Mouse (Mus musculus) forebrain, embryonic 16.5 days (tissue): ENCODE data around the gene Bnip2. TPM values are rescaled to one million over a fixed set of nuclear protein-coding genes. Genes with fewer than 3 reads are reported as not detected.

Source experiments
- ATAC-seq: fragments of 200-750 bp; cut with Nextera tagmentation; 2 replicates; pipeline ENCODE4 v1.8.0; 2017; ENCODE audit warnings: mild to moderate bottlenecking, moderate library complexity
- H3K27ac ChIP-seq: fragments of 300-500 bp; sonication (generic); 2 replicates; pipeline ENCODE4 v1.5.1; 2014; ENCODE audit warnings: low read length, control low read depth
- H3K27me3 ChIP-seq: fragments of 300-500 bp; sonication (generic); replicated peaks from 2 replicates; pipeline ENCODE4 v1.6.1; 2014; ENCODE audit warnings: low read length; ENCODE audit not compliant: control insufficient read depth, insufficient read depth
- H3K36me3 ChIP-seq: fragments of 300-500 bp; sonication (generic); 2 replicates; pipeline ENCODE4 v1.6.1; 2014; ENCODE audit not compliant: control insufficient read depth, insufficient read depth
- H3K4me1 ChIP-seq: fragments of 300-500 bp; sonication (generic); replicated peaks from 2 replicates; pipeline ENCODE4 v1.6.1; 2014; ENCODE audit warnings: low read length; ENCODE audit not compliant: control insufficient read depth, insufficient read depth
- H3K4me2 ChIP-seq: fragments of 300-500 bp; sonication (generic); 2 replicates; pipeline ENCODE4 v1.6.1; 2014; ENCODE audit warnings: mild to moderate bottlenecking, low read length, control low read depth
- H3K4me3 ChIP-seq: fragments of 300-500 bp; sonication (generic); replicated peaks from 2 replicates; pipeline ENCODE4 v1.5.1; 2014; ENCODE audit warnings: mild to moderate bottlenecking, low read length, control low read depth
- H3K9ac ChIP-seq: fragments of 300-500 bp; sonication (generic); replicated peaks from 2 replicates; pipeline ENCODE4 v1.6.1; 2014; ENCODE audit warnings: low read depth, low read length, control low read depth
- H3K9me3 ChIP-seq: fragments of 300-500 bp; sonication (generic); 2 replicates; pipeline ENCODE4 v1.6.1; 2016; ENCODE audit warnings: low read length; ENCODE audit not compliant: control insufficient read depth
- WGBS: fragments of 180-500 bp; shearing (Covaris S2); extraction: QIAGEN DNeasy Blood & Tissue Kit; methylation state at CpG from one replicate; pipeline ENCODE4 v1.1.7; 2014; 5-methylcytosine and 5-hydroxymethylcytosine counted together
- polyA plus RNA-seq: library from polyadenylated mRNA; unstranded; fragments of >200 nt; fragmentation: Nextera tagmentation; extraction: Ambion mirVana; gene quantifications from 2 replicates; pipeline ENCODE4 v1.2.1, GENCODE M21; 2015

Bnip2 gene
- polyA plus RNA-seq, 1 experiment from 2014 or later: 102 TPM

DNA sequence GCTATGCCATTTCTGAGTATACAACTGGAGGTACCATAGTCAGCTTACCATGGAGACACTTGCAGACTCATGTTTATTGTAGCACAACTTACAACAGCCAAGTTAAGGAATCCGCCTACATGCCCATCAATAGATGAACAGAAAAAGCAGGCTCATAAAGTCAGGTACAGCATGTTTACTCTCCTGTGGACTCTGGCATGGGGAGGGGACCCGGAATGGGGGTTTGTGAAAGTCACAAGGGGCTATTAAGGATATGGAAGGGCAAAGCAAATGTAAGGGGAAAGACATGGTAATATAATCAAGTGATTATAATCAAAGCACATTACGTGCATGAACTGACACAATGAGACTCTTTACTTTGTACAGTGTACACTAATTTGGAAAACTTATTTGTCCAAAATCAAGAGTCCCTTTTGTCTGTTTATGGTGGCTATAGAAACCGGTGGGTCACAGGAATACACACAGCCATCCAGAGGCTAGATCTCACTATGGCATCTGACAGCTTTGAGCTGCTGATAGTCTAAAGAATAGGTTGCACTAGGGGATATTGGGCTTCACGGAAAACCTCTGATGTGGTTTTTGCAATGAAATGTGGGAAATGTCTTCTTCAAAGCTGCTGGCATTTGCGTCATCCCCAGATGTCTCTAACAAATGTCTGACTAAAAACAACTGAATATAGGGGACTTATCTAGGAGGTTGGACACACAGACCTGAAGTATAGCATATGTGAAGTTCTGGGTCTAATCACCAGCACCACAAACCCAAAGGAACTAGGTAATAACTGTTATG, 50.5 kb downstream of the Bnip2 start:
- 74% methylated on average over 6 of the region's 6 CpGs for WGBS
- no peaks in the 10 kb centered on the region for H3K4me1 ChIP-seq
- no peak for ATAC-seq

GRCm38 (mm10) chr9:70040570-70040969, 51.3 kb downstream of the Bnip2 start:
- WGBS: 91% methylated on average over 11 of the region's 11 CpGs
- no peak for ATAC-seq
- no peak overlapping the region for H3K4me3 ChIP-seq
- H3K4me1 ChIP-seq: no peaks in the 10 kb centered on the region
- H3K27me3 ChIP-seq: no peaks in the 10 kb centered on the region
- H3K27ac ChIP-seq: no peak overlapping the region
- H3K9ac ChIP-seq: no peak overlapping the region
- no peaks in the 10 kb centered on the region for H3K9me3 ChIP-seq
- no peaks in the 10 kb centered on the region for H3K36me3 ChIP-seq
- H3K4me2 ChIP-seq: no peak overlapping the region

More for the DNA sequence above, 50.5 kb downstream of the Bnip2 start:
- Histone ChIP-seq H3K9ac (no peak overlapping the region), H3K4me3 (no peak overlapping the region), H3K4me2 (no peak overlapping the region), H3K9me3 (no peaks in the 10 kb centered on the region), H3K27ac (no peak overlapping the region), H3K27me3 (no peaks in the 10 kb centered on the region), H3K36me3 (no peaks in the 10 kb centered on the region)

GRCm38 (mm10) chr9:70042137-70042536, 52.9 kb downstream of the Bnip2 start:
- Histone ChIP-seq H3K4me1 (no peaks in the 10 kb centered on the region), H3K36me3 (no peaks in the 10 kb centered on the region), H3K27ac (no peak overlapping the region), H3K27me3 (no peaks in the 10 kb centered on the region), H3K9ac (no peak overlapping the region), H3K4me2 (no peak overlapping the region), H3K4me3 (no peak overlapping the region), H3K9me3 (no peaks in the 10 kb centered on the region)
- WGBS: 96% methylated on average over 4 of the region's 4 CpGs
- ATAC-seq: no peak

GRCm38 (mm10) chr9:70042935-70043334, 53.7 kb downstream of the Bnip2 start:
- ATAC-seq: no peak
- Histone ChIP-seq H3K4me2 (no peak overlapping the region), H3K27ac (no peak overlapping the region), H3K4me1 (no peaks in the 10 kb centered on the region), H3K27me3 (no peaks in the 10 kb centered on the region), H3K36me3 (no peaks in the 10 kb centered on the region), H3K4me3 (no peak overlapping the region), H3K9ac (no peak overlapping the region), H3K9me3 (no peaks in the 10 kb centered on the region)
- 74% methylated on average over 1 of the region's 1 CpGs for WGBS

DNA sequence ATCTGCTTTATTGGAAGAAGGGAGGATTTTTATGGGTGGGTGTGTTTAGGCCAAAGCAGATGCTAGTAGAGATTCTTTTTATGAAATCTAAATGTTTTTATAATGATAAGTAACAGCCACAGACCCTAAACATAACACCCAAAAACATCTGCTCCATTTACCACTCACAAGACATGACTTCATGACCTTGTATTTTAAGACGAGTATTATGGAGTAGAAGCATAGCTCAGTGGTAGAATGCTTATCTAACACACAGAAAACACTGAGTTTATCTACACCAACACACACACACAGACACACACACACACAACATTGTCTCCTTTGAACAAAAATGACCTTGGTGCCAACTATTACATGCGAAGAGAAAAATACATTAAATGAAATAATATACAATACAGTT, 55.6 kb downstream of the Bnip2 start:
- H3K4me3 ChIP-seq: no peak overlapping the region
- no peaks in the 10 kb centered on the region for H3K27me3 ChIP-seq
- 81% methylated on average over 2 of the region's 2 CpGs for WGBS
- H3K9me3 ChIP-seq: no peaks in the 10 kb centered on the region
- H3K4me1 ChIP-seq: no peaks in the 10 kb centered on the region
- no peak for ATAC-seq
- H3K36me3 ChIP-seq: no peaks in the 10 kb centered on the region
- H3K27ac ChIP-seq: no peak overlapping the region
- no peak overlapping the region for H3K4me2 ChIP-seq
- no peak overlapping the region for H3K9ac ChIP-seq

DNA sequence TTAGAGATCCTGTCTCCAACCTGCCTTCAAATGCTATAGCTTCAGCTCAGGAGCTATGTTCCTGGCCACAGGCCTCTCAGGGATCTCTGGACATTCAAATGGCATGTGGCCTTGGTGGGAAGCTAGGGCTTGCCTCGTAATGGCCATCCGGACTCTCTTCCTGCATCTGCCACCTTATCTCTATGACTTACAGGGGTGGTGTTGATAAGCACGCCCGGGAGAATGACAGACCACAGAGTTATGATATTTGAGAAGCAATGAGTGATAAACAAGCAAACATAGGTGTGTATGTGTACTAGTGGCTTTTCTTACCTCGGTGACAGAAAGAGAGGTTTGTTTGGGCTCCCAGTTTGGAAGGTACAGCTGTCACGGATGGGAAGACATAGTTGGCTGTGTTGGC, 57.0 kb downstream of the Bnip2 start:
- no peaks in the 10 kb centered on the region for H3K36me3 ChIP-seq
- no peak overlapping the region for H3K9ac ChIP-seq
- H3K4me2 ChIP-seq: no peak overlapping the region
- WGBS: 95% methylated on average over 6 of the region's 6 CpGs
- H3K9me3 ChIP-seq: no peaks in the 10 kb centered on the region
- no peaks in the 10 kb centered on the region for H3K4me1 ChIP-seq
- ATAC-seq: no peak
- H3K4me3 ChIP-seq: no peak overlapping the region
- no peak overlapping the region for H3K27ac ChIP-seq
- no peaks in the 10 kb centered on the region for H3K27me3 ChIP-seq

GRCm38 (mm10) chr9:70047839-70048238, 58.6 kb downstream of the Bnip2 start:
- no peak overlapping the region for H3K4me2 ChIP-seq
- no peaks in the 10 kb centered on the region for H3K27me3 ChIP-seq
- no peak overlapping the region for H3K4me3 ChIP-seq
- no peaks in the 10 kb centered on the region for H3K36me3 ChIP-seq
- no peak overlapping the region for H3K9ac ChIP-seq
- ATAC-seq: no peak
- 68% methylated on average over 3 of the region's 3 CpGs for WGBS
- H3K27ac ChIP-seq: no peak overlapping the region
- no peaks in the 10 kb centered on the region for H3K4me1 ChIP-seq
- H3K9me3 ChIP-seq: no peaks in the 10 kb centered on the region

- H3K27ac ChIP-seq: no peak overlapping the region
- no peaks in the 10 kb centered on the region for H3K27me3 ChIP-seq
- H3K9ac ChIP-seq: no peak overlapping the region
- WGBS: 17% methylated on average over 5 of the region's 5 CpGs
- H3K4me1 ChIP-seq: no peaks in the 10 kb centered on the region
- H3K9me3 ChIP-seq: no peaks in the 10 kb centered on the region
- no peak overlapping the region for H3K4me3 ChIP-seq
- no peaks in the 10 kb centered on the region for H3K36me3 ChIP-seq
- ATAC-seq: no peak
- H3K4me2 ChIP-seq: no peak overlapping the region
These were observed 59.0 kb downstream of the Bnip2 start for GRCm38 (mm10) chr9:70048280-70048679.

DNA sequence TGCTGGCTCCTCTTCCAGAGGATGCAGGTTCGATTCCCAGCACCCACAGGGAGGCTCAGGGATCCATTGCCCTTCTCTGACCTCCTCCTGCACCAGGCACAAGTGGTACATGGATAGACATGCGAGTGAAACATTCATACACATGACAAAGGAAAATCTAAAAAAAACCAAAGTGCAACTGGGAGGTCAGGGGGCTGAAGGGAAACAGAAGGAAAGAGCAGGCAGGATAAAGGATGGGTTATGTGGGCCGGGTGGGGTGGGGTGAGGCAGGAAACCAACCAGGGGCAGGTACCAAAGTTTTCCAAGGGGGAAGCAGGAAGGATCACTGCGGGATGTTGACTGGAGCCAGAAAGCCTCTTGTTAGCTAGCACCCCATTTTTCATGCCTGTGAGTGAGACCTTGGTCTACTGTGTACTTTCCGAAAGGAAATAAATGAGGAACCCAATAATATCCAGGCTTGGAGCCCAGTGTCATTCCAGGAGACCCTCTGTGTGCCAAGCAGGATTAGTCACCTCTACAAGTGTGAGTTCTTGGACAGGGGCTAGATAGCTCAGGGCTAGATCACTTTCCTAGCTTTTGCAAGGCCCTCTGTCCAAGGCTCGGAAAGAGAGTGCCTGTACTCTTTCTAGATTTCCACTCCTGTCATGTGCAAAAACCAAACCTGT, 59.6 kb downstream of the Bnip2 start:
- no peaks in the 10 kb centered on the region for H3K36me3 ChIP-seq
- no peak for ATAC-seq
- H3K27me3 ChIP-seq: no peaks in the 10 kb centered on the region
- no peak overlapping the region for H3K9ac ChIP-seq
- H3K27ac ChIP-seq: no peak overlapping the region
- H3K9me3 ChIP-seq: no peaks in the 10 kb centered on the region
- WGBS: 61% methylated on average over 6 of the region's 6 CpGs
- no peak overlapping the region for H3K4me3 ChIP-seq
- no peaks in the 10 kb centered on the region for H3K4me1 ChIP-seq
- no peak overlapping the region for H3K4me2 ChIP-seq
